Mouse (Mus musculus) retina, postnatal 1 day (tissue): ENCODE measurements at regions not wholly inside any gene's neighbourhood (a gene's known extent, or its start where the extent isn't known, plus 50 kb on each side); places are given as distances from the start of the nearest gene placed in this dataset.
A peak's percentile ranks its signal among the peaks of the same experiment; 100 is the strongest.

ENCODE experiments used
- DNase-seq: peaks from one replicate; pipeline ENCODE4 v3.0.0-alpha.2; 2012

DNA sequence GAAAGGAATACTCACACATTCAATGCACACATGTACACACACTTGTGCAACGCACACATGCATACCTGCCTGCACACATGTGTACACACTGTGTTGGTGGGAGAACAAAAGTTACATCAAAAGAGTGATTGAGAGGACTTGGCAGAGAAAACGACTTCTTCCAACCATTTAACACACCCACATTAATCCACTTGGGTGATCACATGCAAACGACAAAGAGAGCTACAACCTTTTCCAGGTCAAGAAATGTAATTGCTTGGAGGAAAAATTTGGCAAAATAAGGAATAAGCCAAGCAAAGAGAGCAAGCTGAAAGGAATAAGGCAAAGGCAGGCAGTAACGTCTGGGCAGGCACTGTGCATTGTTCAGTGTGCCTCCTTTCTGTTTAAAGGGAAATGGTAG, 67.3 kb downstream of the C1d start:
- peak; percentile 32 for DNase-seq

DNA sequence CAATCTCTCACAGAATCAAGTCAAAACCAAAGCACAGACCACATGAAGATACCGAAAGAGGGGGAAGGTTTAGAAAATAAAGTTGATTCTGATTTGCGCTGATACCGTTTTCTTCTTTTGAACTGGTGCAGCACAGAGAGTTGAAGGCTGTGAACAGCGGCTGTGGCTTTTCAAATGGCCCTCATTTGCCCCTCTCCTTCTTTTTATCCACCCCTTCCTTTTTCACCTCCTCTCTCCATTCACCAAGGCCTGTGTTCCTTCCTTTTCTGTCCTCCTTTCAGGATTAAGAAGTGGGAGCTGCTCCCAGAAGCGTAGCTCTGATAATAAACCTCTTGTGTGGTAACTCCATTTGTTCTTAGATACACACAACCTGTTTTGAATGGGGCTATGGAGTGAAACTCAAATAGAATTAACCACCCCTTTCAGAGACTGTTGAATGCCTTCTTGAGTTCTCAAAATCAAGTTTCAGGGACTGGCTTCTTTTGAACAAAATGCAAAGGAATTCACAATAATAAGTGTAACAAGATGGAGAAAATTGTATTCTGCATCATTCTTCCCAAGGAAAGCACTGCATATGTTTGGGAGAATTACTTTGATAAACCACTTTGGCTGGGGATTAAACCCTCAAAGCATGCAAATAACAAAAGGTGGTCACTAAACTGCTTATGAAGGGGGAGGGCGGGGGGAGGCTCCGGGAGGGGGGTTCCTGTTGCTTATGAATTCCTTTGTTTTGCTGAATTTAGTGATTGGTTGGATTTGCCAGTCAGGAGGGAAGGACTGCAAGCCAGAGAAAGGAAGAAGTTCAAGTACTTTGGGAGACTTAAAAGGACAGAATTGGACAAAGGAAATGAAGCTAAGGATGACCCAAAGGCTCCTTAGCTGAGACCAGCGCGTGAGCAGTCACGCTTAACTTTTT, 68.6 kb downstream of the C1d start:
- DNase-seq, result no peak

DNA sequence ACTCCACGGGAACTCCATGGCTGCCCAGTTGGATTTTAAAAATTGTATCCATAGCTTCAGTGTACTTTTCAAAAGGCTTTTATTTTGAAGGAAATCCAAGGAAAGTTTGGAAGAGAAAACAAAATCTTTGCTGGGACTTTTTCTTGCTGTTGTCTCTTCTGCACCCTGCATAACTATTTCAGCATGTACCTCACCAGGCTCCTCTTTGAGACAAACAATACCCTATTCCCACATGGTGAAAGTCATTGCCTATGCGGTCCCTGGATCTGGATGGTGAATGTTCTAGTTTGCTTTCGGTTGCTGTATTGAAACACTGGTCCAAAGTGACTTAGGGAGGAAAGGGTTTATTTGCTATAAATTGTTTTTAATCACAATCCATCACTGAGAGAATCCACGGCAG, 69.3 kb downstream of the C1d start:
- no peak for DNase-seq

DNA sequence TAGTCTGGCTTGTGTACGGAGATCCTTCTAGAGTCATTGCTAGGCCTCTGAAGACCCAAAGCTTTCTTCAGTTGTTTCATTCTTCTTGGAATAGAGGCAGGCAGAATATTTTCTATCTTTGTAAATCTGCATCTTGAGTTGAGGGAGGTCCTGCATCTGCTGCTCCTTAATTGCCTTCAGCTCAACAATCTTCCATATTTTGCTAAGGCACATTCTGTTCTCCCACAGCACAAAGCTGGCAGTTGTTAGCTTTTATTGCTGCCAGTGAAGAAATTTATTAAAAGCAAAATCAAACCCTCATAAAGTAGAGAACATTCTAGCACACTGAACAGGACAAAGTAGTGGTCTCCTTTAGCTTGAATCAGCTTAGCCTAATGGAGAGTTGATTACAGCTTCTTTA, 94.1 kb downstream of the C1d start:
- DNase-seq, result no peak

DNA sequence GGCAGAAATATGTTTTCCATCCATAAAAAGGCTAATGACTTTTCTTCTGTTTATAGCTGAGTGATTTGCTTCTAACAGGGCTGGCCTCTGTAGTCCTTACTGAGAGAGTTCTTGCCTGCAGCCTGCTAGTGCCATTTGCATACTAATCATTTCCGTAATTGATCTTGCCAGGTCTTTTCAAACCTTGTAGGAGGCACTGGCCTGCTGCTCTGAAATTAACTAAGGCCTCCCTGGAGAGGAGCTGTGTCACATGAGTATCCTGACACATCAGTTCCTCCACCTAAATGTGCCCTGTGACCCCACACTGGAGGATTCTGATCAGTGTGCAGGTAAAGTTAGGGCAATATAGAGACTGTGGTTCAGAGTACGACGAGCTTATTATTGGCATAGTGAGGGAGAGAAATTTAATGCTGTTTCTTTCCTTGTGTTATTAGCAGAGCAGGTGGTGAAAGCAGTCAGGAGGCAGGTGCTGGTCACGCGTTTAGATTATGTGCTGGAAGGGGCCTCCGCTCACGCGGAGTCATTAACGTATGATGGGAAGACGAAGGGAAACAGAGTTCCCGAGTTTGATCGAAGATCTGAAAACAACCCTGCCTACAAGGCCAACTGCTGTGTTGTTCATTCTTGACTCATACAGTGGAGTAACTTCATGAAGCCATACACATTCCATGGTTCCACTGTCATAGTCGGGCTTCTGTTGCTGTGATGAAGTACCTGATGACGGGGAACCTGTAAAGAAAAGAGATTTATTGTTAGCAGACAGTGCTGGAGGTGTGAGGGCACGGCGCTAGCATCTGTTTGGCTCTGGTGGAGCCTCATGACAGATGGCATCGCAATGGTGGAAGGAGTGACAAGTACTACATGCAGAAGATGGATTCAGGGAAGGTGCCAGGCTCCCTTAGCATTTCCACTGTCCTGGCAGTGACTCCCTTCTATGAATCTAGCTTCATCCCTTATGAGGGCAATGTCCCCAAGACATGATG, 95.1 kb downstream of the C1d start:
- no peak for DNase-seq

DNA sequence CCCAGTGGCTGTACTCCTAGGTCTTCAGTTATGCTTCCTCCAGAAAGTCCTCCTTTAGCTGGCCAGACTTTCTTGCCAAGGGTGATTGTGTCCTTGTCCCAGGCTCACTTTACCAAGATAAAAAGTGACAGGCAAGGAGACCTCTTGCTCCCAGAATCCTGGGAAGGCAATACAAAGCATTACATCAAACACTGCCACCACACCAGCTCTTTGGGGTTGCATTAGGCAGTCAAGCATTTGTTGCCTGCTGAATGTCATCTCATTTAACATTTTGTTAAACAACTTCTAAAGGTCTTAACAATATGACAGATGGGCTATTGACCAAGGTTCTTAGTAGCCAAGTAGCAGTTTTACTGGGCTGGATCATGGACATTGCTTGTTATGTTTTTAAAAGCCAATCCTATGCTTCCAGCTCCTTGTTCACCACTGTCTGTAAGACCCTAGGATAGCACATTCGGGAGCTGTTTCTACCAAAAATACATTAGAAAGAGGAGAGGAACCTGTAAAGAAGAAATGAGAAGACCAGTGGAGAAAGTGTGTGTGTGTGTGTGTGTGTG, 102.4 kb downstream of the C1d start:
- DNase-seq, result no peak

DNA sequence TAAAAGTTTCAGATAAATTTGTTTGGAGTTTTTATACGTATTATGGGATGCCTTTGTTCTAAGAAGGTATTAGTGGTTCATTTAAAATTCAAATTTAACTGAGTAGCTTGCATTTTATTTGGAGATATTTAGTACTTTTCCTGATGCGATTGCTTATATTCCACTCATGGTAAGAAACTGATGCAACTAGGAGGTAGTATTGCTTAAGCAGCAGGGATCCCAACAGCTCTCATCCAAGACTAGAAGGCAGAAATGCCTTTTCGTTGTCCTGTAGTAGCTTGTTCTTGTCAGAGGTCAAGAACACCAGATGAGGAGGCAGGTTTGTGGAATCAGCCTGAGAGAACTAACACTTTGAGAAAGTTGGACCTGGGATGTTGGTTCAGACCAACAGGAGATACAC, 120.5 kb downstream of the C1d start:
- no peak for DNase-seq

DNA sequence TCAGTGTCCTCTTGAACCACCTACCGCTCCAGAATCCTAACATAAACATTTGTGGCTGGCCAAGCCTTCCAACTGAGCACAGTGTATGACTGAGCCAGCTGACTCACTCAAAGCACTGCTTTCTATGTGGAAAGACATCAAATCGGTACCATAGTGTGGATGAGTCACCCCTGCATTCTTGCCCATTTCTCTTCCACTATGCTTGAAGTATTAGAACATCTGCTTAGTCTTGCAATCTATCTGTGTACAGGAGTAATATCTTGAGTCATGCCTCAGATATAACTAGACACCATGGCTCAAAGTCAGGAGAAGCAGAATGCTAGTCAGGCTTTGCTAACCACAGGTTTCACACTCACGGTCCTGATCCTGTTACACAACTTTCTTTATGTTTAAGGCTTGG, 129.4 kb downstream of the C1d start:
- DNase-seq, result no peak

DNA sequence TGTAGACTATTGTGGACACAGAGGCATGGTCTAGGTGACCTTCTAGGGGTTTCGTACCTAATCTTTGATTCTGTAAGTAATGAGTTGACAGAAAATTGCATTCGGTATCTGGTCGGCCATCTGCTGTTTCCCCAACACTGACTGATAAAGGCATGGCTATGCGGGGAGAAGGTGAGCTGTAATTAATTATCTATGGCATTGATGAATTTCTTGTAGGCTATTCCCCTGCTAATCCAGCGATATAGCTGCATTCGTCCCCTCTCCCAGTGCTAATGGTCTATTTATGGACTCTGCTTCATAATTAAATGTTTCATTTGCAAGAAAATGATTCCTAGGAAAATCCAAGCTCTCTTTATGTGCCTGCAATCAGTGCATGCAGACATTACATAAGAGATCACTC, 136.5 kb downstream of the C1d start:
- DNase-seq, result no peak

DNA sequence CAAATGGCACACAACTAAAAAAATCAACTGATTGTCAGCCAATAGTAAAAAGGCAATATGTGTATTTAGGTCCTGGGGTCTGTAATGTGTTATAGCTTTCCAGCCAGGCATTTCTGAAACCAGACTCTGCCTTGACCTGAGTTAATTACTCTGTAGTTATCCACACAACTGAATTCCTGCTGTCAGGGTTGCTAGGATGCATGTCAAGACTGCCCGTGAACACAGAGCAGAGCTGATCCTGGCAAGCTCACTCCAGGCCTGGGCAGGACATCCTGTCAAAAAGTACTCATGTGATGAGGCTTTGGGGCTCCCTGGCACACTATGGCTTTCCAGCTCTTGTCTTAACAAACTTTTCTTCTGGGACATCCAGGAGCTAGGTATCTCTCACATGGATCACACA, 157.2 kb downstream of the C1d start:
- no peak for DNase-seq

DNA sequence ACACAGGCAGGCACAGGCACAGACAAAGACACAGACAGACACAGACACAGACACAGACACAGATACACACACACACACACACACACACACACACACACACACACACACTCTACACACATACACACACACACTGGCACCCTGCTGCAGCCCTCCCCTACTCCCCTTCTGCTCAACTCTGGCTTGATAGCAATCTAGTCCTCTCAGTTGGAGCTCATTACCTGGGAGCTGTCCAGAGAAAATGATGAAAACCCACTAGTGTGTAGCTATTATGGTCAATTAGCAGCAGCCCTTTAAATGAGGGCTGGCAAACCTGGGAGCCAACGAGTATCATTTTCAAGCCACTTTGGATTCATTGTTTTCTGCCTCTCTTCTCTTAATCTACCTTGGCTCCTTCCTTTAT, 157.8 kb downstream of the C1d start:
- peak; percentile 34 for DNase-seq

DNA sequence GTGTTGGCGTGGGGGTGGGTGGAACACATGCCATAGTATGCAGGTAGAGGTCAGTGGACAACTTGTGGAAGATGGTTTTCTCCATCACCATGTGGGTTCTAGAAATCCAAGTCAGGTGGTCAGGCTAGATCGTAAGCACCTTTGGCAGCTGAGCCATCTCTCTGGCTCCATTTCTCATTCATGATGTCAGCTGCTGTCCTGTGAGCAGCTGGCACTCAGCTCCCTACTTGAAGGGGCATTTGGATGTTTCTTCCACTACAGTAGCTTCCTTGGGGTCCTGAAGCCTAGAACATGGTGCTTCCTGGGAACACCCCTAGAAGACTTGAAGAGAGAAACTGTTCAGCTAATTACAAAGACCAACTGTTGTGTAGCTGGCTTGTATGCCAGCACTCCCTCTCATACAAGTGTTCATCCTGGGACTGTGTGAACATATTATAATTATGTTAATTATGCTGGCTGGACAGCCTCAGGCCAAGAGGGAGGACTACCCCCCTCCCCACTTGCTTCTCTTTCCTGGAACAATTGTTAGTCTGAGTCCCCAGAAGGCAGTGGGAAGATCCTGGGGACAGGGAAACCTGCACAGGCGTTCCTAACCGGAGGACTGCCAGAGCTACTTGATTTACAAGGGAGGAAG, 160.4 kb downstream of the C1d start:
- DNase-seq, result peak; percentile 69

DNA sequence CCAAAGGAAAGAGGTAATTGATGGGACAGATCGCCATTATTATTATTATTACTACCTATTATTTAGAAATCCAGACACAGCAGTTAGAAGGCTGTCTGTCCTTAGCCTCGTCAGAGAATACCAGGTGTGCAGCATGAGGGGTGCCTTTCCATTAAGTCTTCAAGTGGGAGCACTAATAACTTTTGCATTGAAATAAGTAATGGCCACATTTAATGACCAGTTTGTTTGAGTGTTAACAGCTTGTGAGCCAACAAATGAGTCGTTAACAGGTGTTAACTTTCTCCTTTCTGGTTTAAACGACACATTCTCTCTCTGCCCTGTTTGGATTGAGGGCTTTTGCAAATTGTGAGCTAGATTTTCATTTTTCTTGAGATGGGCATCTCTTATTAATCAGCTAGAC, 184.8 kb downstream of the C1d start:
- DNase-seq, result no peak

DNA sequence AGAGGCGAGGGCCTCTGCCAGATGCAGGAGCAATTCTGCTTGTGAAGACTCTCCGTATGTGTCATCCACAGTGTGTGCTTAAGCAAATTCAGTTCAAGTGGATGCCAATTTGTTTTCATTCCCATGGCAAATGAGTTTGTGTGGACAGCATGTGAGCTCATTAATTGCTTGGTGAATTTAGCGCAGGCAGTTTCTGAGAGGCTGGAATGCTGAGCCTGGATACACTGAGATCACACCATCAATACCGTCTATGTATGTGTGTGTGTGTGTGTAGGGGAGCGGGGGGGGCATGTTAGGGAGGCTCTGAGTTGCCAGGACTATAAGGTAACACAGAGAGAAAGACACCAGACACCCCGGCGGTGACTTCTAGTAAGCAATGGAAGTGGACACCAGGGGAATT, 191.9 kb downstream of the C1d start:
- peak; percentile 53 for DNase-seq

DNA sequence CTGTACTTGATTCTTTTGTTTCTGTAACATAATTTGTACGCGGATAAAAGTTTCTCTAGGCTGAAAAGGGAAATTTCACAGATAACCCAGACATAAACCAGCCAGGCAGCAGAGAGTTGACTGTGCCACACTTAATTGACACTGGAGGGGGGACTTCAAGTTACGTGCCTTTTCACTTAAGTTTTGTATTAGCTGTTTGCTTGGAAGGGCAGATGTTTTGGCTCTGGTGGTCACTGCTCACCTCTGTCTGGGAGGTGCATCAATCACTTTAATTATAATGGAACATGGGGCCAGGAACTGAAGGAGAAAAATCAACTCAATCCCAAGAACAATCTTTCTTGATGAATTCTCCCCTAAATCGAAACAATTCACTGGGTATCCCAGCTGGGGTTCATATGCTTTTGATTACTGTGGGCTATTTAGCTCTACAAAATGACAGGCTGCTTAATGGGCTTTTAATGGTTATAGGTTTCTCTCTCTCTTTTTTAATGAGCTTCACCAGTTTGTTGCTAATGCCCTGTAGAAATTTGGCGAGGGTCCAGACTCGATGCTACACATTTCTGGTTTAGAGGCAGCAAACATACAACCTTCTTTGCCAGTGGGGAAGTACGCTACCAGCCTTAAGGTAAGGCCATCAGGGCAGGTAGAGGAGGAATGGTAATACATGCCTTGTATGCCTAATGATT, 193.1 kb downstream of the C1d start:
- DNase-seq, result peak; percentile 42

DNA sequence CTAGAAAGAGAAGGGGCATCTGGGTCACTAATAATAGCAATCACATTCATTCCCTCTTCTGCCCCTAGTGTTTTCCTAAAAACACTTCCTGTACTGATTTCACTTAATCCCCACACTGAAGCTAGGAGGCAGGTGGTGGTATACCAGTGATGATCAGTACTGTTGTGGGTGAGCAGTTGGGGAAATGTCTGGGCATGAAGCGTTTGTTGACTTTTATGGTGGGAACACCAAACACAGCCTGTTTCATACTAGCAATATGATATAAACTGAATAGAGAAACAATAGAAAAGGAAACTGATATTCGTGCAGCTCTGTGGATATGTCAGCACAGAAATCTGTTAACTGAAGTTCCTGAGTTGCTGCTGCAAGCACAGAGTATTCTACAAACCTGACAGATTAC, 194.1 kb downstream of the C1d start:
- no peak for DNase-seq

DNA sequence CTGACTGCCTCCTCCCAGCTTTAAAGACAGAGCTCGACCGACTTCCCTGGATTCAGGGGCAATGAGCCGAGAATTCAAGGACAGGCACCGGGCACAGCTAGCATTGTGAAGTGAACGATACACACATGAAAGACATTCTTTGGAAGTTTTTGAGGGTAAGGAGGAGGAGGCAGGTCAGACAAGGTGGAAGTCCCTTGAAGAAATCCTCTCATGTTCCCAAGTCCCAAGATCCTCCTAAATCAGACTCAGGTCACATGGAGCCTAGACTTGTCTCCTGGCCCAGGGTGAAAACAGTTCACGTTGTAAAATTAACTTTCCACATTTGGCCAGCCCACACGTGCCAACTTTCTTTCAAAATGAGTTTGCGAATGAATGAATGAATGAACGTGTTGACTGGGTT, 196.2 kb downstream of the C1d start:
- DNase-seq, result no peak

DNA sequence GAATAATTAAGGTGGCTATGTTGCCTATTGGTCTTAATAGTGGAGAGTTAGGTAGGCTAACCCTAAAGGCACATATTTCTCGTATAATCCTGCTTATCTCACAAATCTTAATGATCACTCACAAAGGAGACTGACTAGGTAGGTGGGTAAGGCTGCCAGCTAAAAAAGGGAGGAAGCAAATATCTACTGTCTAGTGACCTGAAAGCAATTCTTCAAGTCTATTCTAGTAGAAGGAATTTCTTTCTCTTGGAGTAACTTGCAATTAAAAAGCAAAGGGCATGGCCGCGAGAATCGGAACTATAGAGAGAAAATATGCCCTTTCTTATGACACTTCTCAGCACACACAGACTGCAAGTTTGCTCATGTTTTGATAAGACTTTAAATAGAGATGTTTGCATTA, 201.6 kb downstream of the C1d start:
- DNase-seq, result peak; percentile 56

DNA sequence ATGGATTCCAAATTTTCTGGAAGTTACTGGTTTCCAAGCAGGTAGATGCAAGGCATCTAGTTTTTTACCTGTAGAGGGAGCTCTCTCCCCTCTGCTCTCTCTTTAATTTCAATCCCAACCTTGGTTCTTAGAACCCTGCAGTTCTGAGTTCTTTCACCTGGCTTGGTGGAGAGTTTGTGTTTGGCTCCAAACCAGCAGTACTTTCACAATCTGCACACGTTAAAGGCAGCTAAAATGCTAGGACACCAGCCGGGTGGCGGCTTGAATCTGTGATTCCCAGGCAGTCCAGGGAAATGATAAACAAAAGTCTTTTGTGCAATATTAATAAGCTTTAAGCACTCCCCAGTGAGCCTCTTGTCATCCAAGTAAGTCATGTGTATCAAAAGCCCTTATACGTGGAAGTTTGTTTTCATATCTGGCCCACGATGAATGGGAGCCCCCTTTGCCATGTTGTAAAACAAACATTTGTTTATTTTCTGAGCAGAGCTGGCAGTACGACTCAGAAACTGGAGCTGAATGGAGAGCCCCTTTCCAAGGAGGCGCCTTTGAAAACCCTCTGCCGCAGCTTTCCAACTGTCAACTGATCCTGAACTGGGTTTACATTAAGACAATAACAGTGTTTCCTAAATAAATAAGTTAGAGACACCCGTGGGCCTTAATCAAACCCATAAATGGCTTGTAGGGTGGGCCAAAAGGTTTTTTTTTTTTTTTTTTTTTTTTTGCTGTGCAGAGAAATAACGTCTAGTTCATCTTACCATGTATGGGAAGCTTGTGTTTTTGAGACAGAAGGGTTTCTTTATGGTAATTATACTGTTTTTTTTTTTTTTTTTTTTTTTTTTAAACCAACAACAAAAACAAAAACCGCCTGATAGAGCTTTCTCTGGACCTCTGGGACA, 202.9 kb downstream of the C1d start:
- peak; percentile 76 for DNase-seq

DNA sequence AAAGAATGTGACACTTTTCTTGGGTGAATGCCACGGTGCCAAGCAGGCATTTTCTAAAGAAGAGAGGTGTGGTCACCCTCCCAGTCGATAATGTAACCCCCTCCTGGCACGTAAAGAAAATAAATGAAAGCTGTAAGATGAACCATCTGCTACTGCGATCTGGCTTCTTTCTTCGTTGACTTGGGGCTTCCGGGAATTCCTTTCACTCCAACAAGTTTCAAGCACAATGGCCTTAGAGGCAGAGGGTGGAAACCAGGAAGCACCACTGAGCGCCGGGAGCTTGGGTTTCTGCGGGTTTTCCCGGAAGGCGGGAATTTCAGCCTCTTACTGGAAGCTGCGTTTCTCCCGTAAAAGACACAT, 203.5 kb downstream of the C1d start:
- peak; percentile 61 for DNase-seq

DNA sequence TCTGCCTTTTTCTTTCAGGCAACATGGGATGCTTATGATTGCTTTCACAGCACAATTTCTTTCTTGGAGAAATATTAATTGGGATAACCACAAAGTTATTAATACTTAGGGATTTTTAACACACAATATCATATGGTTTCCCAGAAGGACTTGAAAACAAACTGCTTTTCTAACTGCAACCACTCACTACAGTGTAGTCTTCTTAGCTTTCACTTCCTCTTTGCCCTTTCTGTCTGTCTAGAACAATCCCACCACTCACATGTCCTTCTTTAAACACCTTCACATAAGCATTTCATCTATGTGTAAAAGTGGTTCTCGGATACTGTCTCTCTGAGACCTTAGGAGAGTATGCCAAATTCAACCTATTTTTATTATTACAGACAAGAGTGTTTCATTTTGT, 204.3 kb downstream of the C1d start:
- no peak for DNase-seq
